Mouse (Mus musculus): Measurements from ENCODE around the gene Lim2. TPM values are rescaled to one million over a fixed set of nuclear protein-coding genes. Genes with fewer than 3 reads are reported as not detected.
A peak's percentile ranks its signal among the peaks of the same experiment; 100 is the strongest.

The Lim2 gene
- polyA plus RNA-seq, 1 experiment from 2014 or later: not detected

GRCm38 (mm10) chr7:43443917-43444293 lies 16.4 kb downstream of the Lim2 start, which contains the start of the genes Etfb and Gm45233:
Gene Etfb (plus strand): TSS chr7:43444083.
Gene Gm45233 (plus strand): TSS chr7:43444128.
- WGBS: under 1% methylated on average over 27 of the region's 27 CpGs
- TF ChIP-seq CTCF (IDR thresholded peaks at IDR 0.05; ENCODE audit: low read depth): no peak
- Histone ChIP-seq H3K27ac (ENCODE audit: low read depth) (peak within 1 kb of the TSS; percentile 97), H3K4me1 (ENCODE audit: insufficient read depth) (peaks cover 15% of the 10 kb centered on the region), H3K4me3 (ENCODE audit: low read depth, low read length) (peak within 1 kb of the TSS; percentile 57), H3K9ac (peak within 1 kb of the TSS; percentile 66), H3K36me3 (ENCODE audit: insufficient read depth) (no peaks in the 10 kb centered on the region), H3K9me3 (ENCODE audit: low read depth, low read length) (no peaks in the 10 kb centered on the region), H3K4me2 (peak within 1 kb of the TSS; percentile 85), H3K27me3 (ENCODE audit: insufficient read depth, low read length) (no peaks in the 10 kb centered on the region)
- DNase-seq: peak; percentile 97
- ATAC-seq (ENCODE audit: insufficient read depth): peak; percentile 97

GRCm38 (mm10) chr7:43447801-43448200 lies 20.3 kb downstream of the Lim2 start:
- Histone ChIP-seq H3K4me1 (ENCODE audit: insufficient read depth) (peaks cover 7% of the 10 kb centered on the region), H3K9me3 (ENCODE audit: low read depth, low read length) (no peaks in the 10 kb centered on the region), H3K4me2 (no peak overlapping the region), H3K36me3 (ENCODE audit: insufficient read depth) (peaks cover 12% of the 10 kb centered on the region), H3K27me3 (ENCODE audit: insufficient read depth, low read length) (no peaks in the 10 kb centered on the region), H3K4me3 (ENCODE audit: low read depth, low read length) (no peak overlapping the region), H3K9ac (no peak overlapping the region), H3K27ac (ENCODE audit: low read depth) (no peak overlapping the region)
- DNase-seq (no peak), ATAC-seq (ENCODE audit: insufficient read depth) (no peak)
- 81% methylated on average over 4 of the region's 4 CpGs for WGBS
- no peak for TF ChIP-seq CTCF (IDR thresholded peaks at IDR 0.05; ENCODE audit: low read depth)

GRCm38 (mm10) chr7:43448246-43448645 lies 20.8 kb downstream of the Lim2 start:
- whole genome bisulfite sequencing: 83% methylated on average over 2 of the region's 3 CpGs
- Histone ChIP-seq H3K9me3 (ENCODE audit: low read depth, low read length) (no peaks in the 10 kb centered on the region), H3K4me2 (no peak overlapping the region), H3K36me3 (ENCODE audit: insufficient read depth) (peaks cover 17% of the 10 kb centered on the region), H3K27ac (ENCODE audit: low read depth) (no peak overlapping the region), H3K27me3 (ENCODE audit: insufficient read depth, low read length) (no peaks in the 10 kb centered on the region), H3K4me3 (ENCODE audit: low read depth, low read length) (no peak overlapping the region), H3K9ac (no peak overlapping the region), H3K4me1 (ENCODE audit: insufficient read depth) (peaks cover 6% of the 10 kb centered on the region; the same call in 1 of the 2 replicates)
- no peak for TF ChIP-seq CTCF (IDR thresholded peaks at IDR 0.05; ENCODE audit: low read depth)
- no peak for ATAC-seq (ENCODE audit: insufficient read depth)
- DNase-seq: no peak

- ATAC-seq (ENCODE audit: insufficient read depth) (no peak), DNase-seq (no peak)
- Histone ChIP-seq H3K4me1 (ENCODE audit: insufficient read depth) (no peaks in the 10 kb centered on the region), H3K27ac (ENCODE audit: low read depth) (no peak overlapping the region), H3K9ac (no peak overlapping the region), H3K4me3 (ENCODE audit: low read depth, low read length) (no peak overlapping the region), H3K36me3 (ENCODE audit: insufficient read depth) (peaks cover 32% of the 10 kb centered on the region), H3K9me3 (ENCODE audit: low read depth, low read length) (no peaks in the 10 kb centered on the region), H3K4me2 (no peak overlapping the region), H3K27me3 (ENCODE audit: insufficient read depth, low read length) (no peaks in the 10 kb centered on the region)
- TF ChIP-seq CTCF (IDR thresholded peaks at IDR 0.05; ENCODE audit: low read depth): no peak
- WGBS: 97% methylated on average over 2 of the region's 2 CpGs
Measured at GRCm38 (mm10) chr7:43449811-43450210, 22.3 kb downstream of the Lim2 start.

GRCm38 (mm10) chr7:43451726-43452125 lies 24.3 kb downstream of the Lim2 start:
- no peak overlapping the region for H3K9ac ChIP-seq
- 93% methylated on average over 11 of the region's 11 CpGs for WGBS
- no peaks in the 10 kb centered on the region for H3K27me3 ChIP-seq (ENCODE audit: insufficient read depth, low read length)
- H3K36me3 ChIP-seq (ENCODE audit: insufficient read depth): peaks cover 51% of the 10 kb centered on the region
- DNase-seq (no peak), ATAC-seq (ENCODE audit: insufficient read depth) (no peak)
- no peak overlapping the region for H3K4me3 ChIP-seq (ENCODE audit: low read depth, low read length)
- H3K4me1 ChIP-seq (ENCODE audit: insufficient read depth): no peaks in the 10 kb centered on the region
- no peak for TF ChIP-seq CTCF (IDR thresholded peaks at IDR 0.05; ENCODE audit: low read depth)
- no peak overlapping the region for H3K27ac ChIP-seq (ENCODE audit: low read depth)
- no peak overlapping the region for H3K4me2 ChIP-seq
- H3K9me3 ChIP-seq (ENCODE audit: low read depth, low read length): no peaks in the 10 kb centered on the region

- peak; percentile 30; the same call in 1 of the 2 replicates for ATAC-seq (ENCODE audit: insufficient read depth)
Measured at GRCm38 (mm10) chr7:43452609-43453008, 25.1 kb downstream of the Lim2 start.

GRCm38 (mm10) chr7:43453599-43454355 lies 26.3 kb downstream of the Lim2 start:
- H3K36me3 ChIP-seq (ENCODE audit: insufficient read depth): peaks cover 63% of the 10 kb centered on the region
- no peak for TF ChIP-seq CTCF (IDR thresholded peaks at IDR 0.05; ENCODE audit: low read depth)
- no peak overlapping the region for H3K9ac ChIP-seq
- no peaks in the 10 kb centered on the region for H3K27me3 ChIP-seq (ENCODE audit: insufficient read depth, low read length)
- no peaks in the 10 kb centered on the region for H3K4me1 ChIP-seq (ENCODE audit: insufficient read depth)
- H3K4me3 ChIP-seq (ENCODE audit: low read depth, low read length): no peak overlapping the region
- no peak overlapping the region for H3K27ac ChIP-seq (ENCODE audit: low read depth)
- DNase-seq (no peak), ATAC-seq (ENCODE audit: insufficient read depth) (no peak)
- no peaks in the 10 kb centered on the region for H3K9me3 ChIP-seq (ENCODE audit: low read depth, low read length)
- WGBS: 83% methylated on average over 14 of the region's 14 CpGs
- no peak overlapping the region for H3K4me2 ChIP-seq

More at GRCm38 (mm10) chr7:43452609-43453008, 25.1 kb downstream of the Lim2 start:
- peak; percentile 25; the same call in 1 of the 2 replicates for TF ChIP-seq CTCF (IDR thresholded peaks at IDR 0.05; ENCODE audit: low read depth)
- peaks cover 58% of the 10 kb centered on the region for H3K36me3 ChIP-seq (ENCODE audit: insufficient read depth)
- H3K4me3 ChIP-seq (ENCODE audit: low read depth, low read length): no peak overlapping the region
- no peak overlapping the region for H3K9ac ChIP-seq
- H3K27me3 ChIP-seq (ENCODE audit: insufficient read depth, low read length): no peaks in the 10 kb centered on the region
- no peak overlapping the region for H3K4me2 ChIP-seq
- 46% methylated on average over 4 of the region's 4 CpGs for WGBS
- no peaks in the 10 kb centered on the region for H3K9me3 ChIP-seq (ENCODE audit: low read depth, low read length)
- H3K4me1 ChIP-seq (ENCODE audit: insufficient read depth): no peaks in the 10 kb centered on the region
- peak; percentile 31 for DNase-seq
- no peak overlapping the region for H3K27ac ChIP-seq (ENCODE audit: low read depth)

All from lung, embryonic 14.5 days (tissue).